Mouse (Mus musculus): ENCODE measurements around the gene Chp1.
"Not testable (repeated sequence)": the region's sequence is repeated elsewhere in the genome, so short reads cannot be mapped to it uniquely, and the experiment has no call there.

Gene Chp1

GRCm38 (mm10) chr2:119547522-119548370 lies at the start of gene Chp1, which contains the start of gene Exd1:
Chp1 (plus strand) TSS chr2:119547697.
Exd1 (minus strand) TSS chr2:119547627.
- peak; percentile 99 for DNase-seq

GRCm38 (mm10) chr2:119498859-119499258 lies 48.6 kb upstream of the Chp1 start:
- DNase-seq = no peak

- DNase-seq = no peak
Observed at GRCm38 (mm10) chr2:119500965-119501652, 46.4 kb upstream of the Chp1 start.

- DNase-seq = no peak
Observed at GRCm38 (mm10) chr2:119507108-119507507, 40.4 kb upstream of the Chp1 start.

GRCm38 (mm10) chr2:119508518-119508917 lies 39.0 kb upstream of the Chp1 start:
- DNase-seq = not testable (repeated sequence)

GRCm38 (mm10) chr2:119510856-119511255 lies 36.6 kb upstream of the Chp1 start:
- DNase-seq = no peak

- DNase-seq = no peak
Observed at GRCm38 (mm10) chr2:119512292-119512691, 35.2 kb upstream of the Chp1 start.

GRCm38 (mm10) chr2:119514026-119514522 lies 33.4 kb upstream of the Chp1 start:
- no peak for DNase-seq

- no peak for DNase-seq
Observed at GRCm38 (mm10) chr2:119516811-119517210, 30.7 kb upstream of the Chp1 start.

- DNase-seq = peak; percentile 4
Observed at GRCm38 (mm10) chr2:119520550-119520949, 26.9 kb upstream of the Chp1 start.

- DNase-seq = no peak
Observed at GRCm38 (mm10) chr2:119523836-119524235, 23.7 kb upstream of the Chp1 start.

- DNase-seq = no peak
Observed at GRCm38 (mm10) chr2:119525422-119525821, 22.1 kb upstream of the Chp1 start.

GRCm38 (mm10) chr2:119538802-119539201 lies 8.7 kb upstream of the Chp1 start:
- DNase-seq = no peak

GRCm38 (mm10) chr2:119542106-119542505 lies 5.4 kb upstream of the Chp1 start:
- DNase-seq = peak; percentile 27

- no peak for DNase-seq
Observed at GRCm38 (mm10) chr2:119543656-119544055, 3.8 kb upstream of the Chp1 start.

GRCm38 (mm10) chr2:119546848-119547521 lies 512 bp upstream of the Chp1 start:
- peak; percentile 78 for DNase-seq

- DNase-seq = no peak
Observed at GRCm38 (mm10) chr2:119548371-119548660, 819 bp downstream of the Chp1 start.

GRCm38 (mm10) chr2:119548691-119549090 lies 1.2 kb downstream of the Chp1 start:
- DNase-seq = no peak

- no peak for DNase-seq
Observed at GRCm38 (mm10) chr2:119549678-119550077, 2.2 kb downstream of the Chp1 start.

- DNase-seq = no peak
Observed at GRCm38 (mm10) chr2:119558039-119558438, 10.5 kb downstream of the Chp1 start.

- DNase-seq = no peak
Observed at GRCm38 (mm10) chr2:119558737-119559340, 11.3 kb downstream of the Chp1 start.

- DNase-seq = no peak
Observed at GRCm38 (mm10) chr2:119561794-119562193, 14.3 kb downstream of the Chp1 start.

GRCm38 (mm10) chr2:119565284-119565683 lies 17.8 kb downstream of the Chp1 start:
- DNase-seq = no peak

All from right cerebral cortex, adult 18-20 months (tissue).